Mouse (Mus musculus) forebrain, embryonic 10.5 days (tissue): ENCODE data around the gene Sh3tc1. TPM values are rescaled to one million over a fixed set of nuclear protein-coding genes. Genes with fewer than 3 reads are reported as not detected.
A peak's percentile ranks its signal among the peaks of the same experiment; 100 is the strongest.

Experiments used
- DNase-seq: peaks from one replicate; pipeline ENCODE4 v3.0.0-alpha.2; 2017; ENCODE audit warnings: low spot score; ENCODE audit errors: extremely low spot score
- H3K27ac ChIP-seq: fragments of 300-500 bp; sonication (generic); 2 replicates; pipeline ENCODE4 v1.5.1; 2016; ENCODE audit warnings: mild to moderate bottlenecking
- H3K27me3 ChIP-seq: fragments of 300-500 bp; sonication (generic); 2 replicates; pipeline ENCODE4 v1.6.1; 2016; ENCODE audit warnings: mild to moderate bottlenecking; ENCODE audit not compliant: poor library complexity, severe bottlenecking
- H3K36me3 ChIP-seq: fragments of 300-500 bp; sonication (generic); replicated peaks from 2 replicates; pipeline ENCODE4 v1.6.1; 2016; ENCODE audit warnings: mild to moderate bottlenecking, moderate library complexity
- H3K4me1 ChIP-seq: fragments of 300-500 bp; sonication (generic); 2 replicates; pipeline ENCODE4 v1.6.1; 2016
- H3K4me3 ChIP-seq: fragments of 300-500 bp; sonication (generic); 2 replicates; pipeline ENCODE4 v1.5.1; 2016; ENCODE audit warnings: mild to moderate bottlenecking, moderate library complexity
- H3K9me3 ChIP-seq: fragments of 300-500 bp; sonication (generic); 2 replicates; pipeline ENCODE4 v1.6.1; 2016; ENCODE audit warnings: mild to moderate bottlenecking, moderate library complexity
- WGBS: fragments of 180-500 bp; shearing (Covaris S2); methylation state at CpG from one replicate; pipeline ENCODE4 v1.1.7; 2016; 5-methylcytosine and 5-hydroxymethylcytosine counted together
- polyA plus RNA-seq: library from polyadenylated mRNA; unstranded; fragments of >200 nt; fragmentation: Nextera tagmentation; extraction: Ambion mirVana; gene quantifications from 2 replicates; pipeline ENCODE4 v1.2.1, GENCODE M21; 2016

Sh3tc1 gene
- polyA plus RNA-seq, 1 experiment from 2014 or later = 4.5 TPM

DNA sequence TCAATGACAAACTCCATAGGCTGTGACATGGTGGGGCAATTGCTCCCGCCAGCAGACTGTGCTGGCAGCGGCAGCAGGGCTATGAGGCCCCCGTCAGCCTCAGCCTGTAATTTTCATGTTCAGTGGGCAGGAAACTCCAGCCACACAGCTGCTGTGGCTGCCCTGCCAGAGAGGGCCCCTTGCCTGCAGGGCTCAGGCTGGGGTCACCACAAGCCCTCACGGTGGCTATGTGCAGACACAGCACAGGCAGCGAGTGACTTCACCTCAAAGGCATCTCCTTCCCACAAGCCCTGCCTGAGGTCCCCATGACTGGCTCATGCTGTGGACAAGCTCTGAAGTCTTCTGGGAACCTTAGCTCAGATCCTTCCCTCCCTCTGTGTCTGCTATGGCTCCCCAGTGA is 52.7 kb downstream of the Sh3tc1 start:
- no peaks in the 10 kb centered on the region for H3K9me3 ChIP-seq
- no peaks in the 10 kb centered on the region for H3K27me3 ChIP-seq
- DNase-seq = no peak
- peak overlapping the region; percentile 21; the same call in 1 of the 2 replicates for H3K27ac ChIP-seq
- peaks cover 39% of the 10 kb centered on the region for H3K4me1 ChIP-seq
- no peak overlapping the region for H3K4me3 ChIP-seq
- whole genome bisulfite sequencing = 73% methylated on average over 5 of the region's 5 CpGs
- H3K36me3 ChIP-seq = no peaks in the 10 kb centered on the region

DNA sequence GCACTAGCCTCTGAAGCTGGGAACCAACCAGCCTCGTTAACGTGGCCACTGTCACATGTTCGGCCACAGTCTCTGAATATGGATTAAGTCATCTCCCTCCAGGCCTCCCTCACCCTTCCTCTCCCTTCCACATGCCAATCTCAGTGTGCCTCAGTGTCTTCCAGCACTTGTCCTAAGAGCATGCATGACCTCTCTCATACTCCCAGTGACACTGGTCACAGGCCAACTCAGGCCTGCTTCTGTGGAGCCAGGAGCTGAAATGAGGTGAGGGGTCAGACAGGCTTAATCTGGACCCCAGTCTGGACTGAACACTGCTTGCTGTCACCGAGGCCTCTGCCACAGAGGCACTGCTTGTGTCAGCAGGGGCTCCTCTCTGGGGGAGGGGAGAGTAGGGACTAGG is 53.5 kb downstream of the Sh3tc1 start:
- WGBS = 73% methylated on average over 4 of the region's 4 CpGs
- DNase-seq = no peak
- Histone ChIP-seq H3K27ac (peak overlapping the region; percentile 40; the same call in 1 of the 2 replicates), H3K9me3 (no peaks in the 10 kb centered on the region), H3K36me3 (no peaks in the 10 kb centered on the region), H3K4me3 (no peak overlapping the region), H3K27me3 (peaks cover 4% of the 10 kb centered on the region), H3K4me1 (peaks cover 39% of the 10 kb centered on the region)

GRCm38 (mm10) chr5:35685079-35685478 is 54.7 kb downstream of the Sh3tc1 start:
- no peak overlapping the region for H3K27ac ChIP-seq
- H3K27me3 ChIP-seq = peaks cover 16% of the 10 kb centered on the region
- H3K4me1 ChIP-seq = peaks cover 30% of the 10 kb centered on the region
- H3K4me3 ChIP-seq = no peak overlapping the region
- no peaks in the 10 kb centered on the region for H3K9me3 ChIP-seq
- no peaks in the 10 kb centered on the region for H3K36me3 ChIP-seq
- DNase-seq = no peak
- 62% methylated on average over 3 of the region's 3 CpGs for WGBS

- no peaks in the 10 kb centered on the region for H3K36me3 ChIP-seq
- peaks cover 53% of the 10 kb centered on the region for H3K27me3 ChIP-seq
- no peak for DNase-seq
- peaks cover 16% of the 10 kb centered on the region for H3K4me1 ChIP-seq
- no peaks in the 10 kb centered on the region for H3K9me3 ChIP-seq
- H3K27ac ChIP-seq = no peak overlapping the region
- H3K4me3 ChIP-seq = no peak overlapping the region
- 62% methylated on average over 2 of the region's 2 CpGs for WGBS
Observed at GRCm38 (mm10) chr5:35680958-35681357, 58.8 kb downstream of the Sh3tc1 start.

GRCm38 (mm10) chr5:35679256-35680155 is 60.3 kb downstream of the Sh3tc1 start, which contains the start of gene Htra3:
Htra3 (minus strand) TSS chr5:35679782.
- no peaks in the 10 kb centered on the region for H3K36me3 ChIP-seq
- H3K27me3 ChIP-seq = peaks cover 53% of the 10 kb centered on the region
- peaks cover 14% of the 10 kb centered on the region for H3K4me1 ChIP-seq
- WGBS = 10% methylated on average over 42 of the region's 42 CpGs
- H3K9me3 ChIP-seq = no peaks in the 10 kb centered on the region
- DNase-seq = no peak
- no peak within 1 kb of the TSS for H3K27ac ChIP-seq
- peak within 1 kb of the TSS; percentile 52 for H3K4me3 ChIP-seq

- Histone ChIP-seq H3K36me3 (no peaks in the 10 kb centered on the region), H3K9me3 (no peaks in the 10 kb centered on the region), H3K27ac (no peak overlapping the region), H3K27me3 (peaks cover 53% of the 10 kb centered on the region), H3K4me3 (no peak overlapping the region), H3K4me1 (peaks cover 28% of the 10 kb centered on the region)
- 90% methylated on average over 7 of the region's 7 CpGs for WGBS
- no peak for DNase-seq
Observed at GRCm38 (mm10) chr5:35676964-35677363, 62.8 kb downstream of the Sh3tc1 start.

DNA sequence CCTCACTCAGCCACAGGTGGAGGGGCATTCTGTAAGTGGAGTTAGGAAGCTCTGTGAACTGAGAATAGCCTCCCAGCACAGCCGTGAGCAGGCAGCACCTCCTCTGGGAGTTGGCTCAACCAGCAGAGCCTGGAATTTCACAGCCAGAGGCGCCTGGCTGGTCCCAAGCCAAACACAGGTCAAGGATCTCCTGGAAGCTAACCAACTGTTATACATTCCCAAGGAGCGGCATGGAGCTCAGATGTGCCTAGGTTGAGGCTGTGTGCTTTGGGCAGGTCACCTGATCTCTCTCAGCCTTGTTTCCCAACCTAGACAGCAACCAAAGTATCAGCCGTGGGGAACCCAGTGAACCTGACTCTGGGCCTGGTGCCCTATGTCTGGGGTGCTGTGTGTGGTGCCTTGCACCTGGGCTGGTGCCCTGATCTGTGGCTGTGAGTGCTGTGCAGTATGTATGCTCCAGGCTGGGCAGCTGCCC is 65.7 kb downstream of the Sh3tc1 start:
- no peaks in the 10 kb centered on the region for H3K9me3 ChIP-seq
- DNase-seq = no peak
- 77% methylated on average over 4 of the region's 4 CpGs for WGBS
- peaks cover 50% of the 10 kb centered on the region for H3K4me1 ChIP-seq
- H3K4me3 ChIP-seq = no peak overlapping the region
- peaks cover 27% of the 10 kb centered on the region for H3K27me3 ChIP-seq
- H3K36me3 ChIP-seq = no peaks in the 10 kb centered on the region
- H3K27ac ChIP-seq = peak overlapping the region; percentile 25; the same call in 1 of the 2 replicates

DNA sequence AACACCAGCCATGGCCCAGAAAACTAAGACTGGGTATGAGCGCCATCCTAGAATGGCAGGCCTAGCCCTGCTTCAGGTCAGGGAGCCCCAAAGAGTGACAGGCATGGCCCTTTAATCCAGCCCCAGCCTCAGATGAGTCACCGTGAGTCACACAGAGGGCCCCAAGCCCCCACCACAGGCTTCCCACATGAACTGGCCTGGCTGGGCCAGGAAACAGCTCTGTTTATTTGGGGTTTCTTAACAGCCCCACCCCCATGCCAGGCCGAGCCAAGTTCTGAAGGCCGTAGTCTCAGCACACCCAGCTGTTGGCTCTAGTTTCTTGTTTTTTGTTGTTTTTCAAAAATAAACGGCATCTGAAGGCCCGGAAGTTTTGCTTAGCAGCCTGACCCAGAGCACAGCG is 66.7 kb downstream of the Sh3tc1 start:
- peak overlapping the region; percentile 0; the same call in 1 of the 2 replicates for H3K27ac ChIP-seq
- peaks cover 49% of the 10 kb centered on the region for H3K4me1 ChIP-seq
- no peak overlapping the region for H3K4me3 ChIP-seq
- 75% methylated on average over 7 of the region's 7 CpGs for WGBS
- H3K27me3 ChIP-seq = peaks cover 16% of the 10 kb centered on the region
- no peaks in the 10 kb centered on the region for H3K36me3 ChIP-seq
- no peak for DNase-seq
- H3K9me3 ChIP-seq = no peaks in the 10 kb centered on the region

GRCm38 (mm10) chr5:35672581-35672980 is 67.2 kb downstream of the Sh3tc1 start:
- 52% methylated on average over 1 of the region's 1 CpGs for WGBS
- H3K36me3 ChIP-seq = no peaks in the 10 kb centered on the region
- peak overlapping the region; percentile 0; the same call in 1 of the 2 replicates for H3K27ac ChIP-seq
- no peak overlapping the region for H3K4me3 ChIP-seq
- peaks cover 11% of the 10 kb centered on the region for H3K27me3 ChIP-seq
- H3K4me1 ChIP-seq = peaks cover 49% of the 10 kb centered on the region
- no peak for DNase-seq
- H3K9me3 ChIP-seq = no peaks in the 10 kb centered on the region

DNA sequence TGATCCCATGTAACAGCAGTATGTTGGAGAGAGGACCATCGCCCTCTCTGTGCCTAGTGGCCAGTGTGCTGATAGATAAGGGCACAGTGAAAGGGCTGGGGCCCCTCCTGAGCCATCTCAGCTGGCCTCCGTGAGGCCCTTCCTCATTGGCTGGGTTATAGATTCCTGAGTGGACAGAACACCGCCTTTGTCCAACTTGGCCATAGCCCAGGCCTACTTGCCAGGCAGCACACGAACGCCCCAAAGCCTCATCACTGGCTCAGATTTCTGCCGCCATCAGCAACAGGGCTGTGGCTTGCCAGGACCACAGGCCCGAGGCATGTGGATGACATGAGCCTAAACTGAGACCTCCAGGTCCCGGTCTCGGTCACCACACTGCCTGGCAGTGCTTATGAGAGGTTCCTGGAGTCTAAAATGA is 68.3 kb downstream of the Sh3tc1 start:
- WGBS = 76% methylated on average over 9 of the region's 9 CpGs
- DNase-seq = no peak
- H3K4me1 ChIP-seq = peaks cover 49% of the 10 kb centered on the region
- peak overlapping the region; percentile 64 for H3K27ac ChIP-seq
- H3K9me3 ChIP-seq = no peaks in the 10 kb centered on the region
- no peak overlapping the region for H3K4me3 ChIP-seq
- H3K36me3 ChIP-seq = no peaks in the 10 kb centered on the region
- peaks cover under 1% of the 10 kb centered on the region; the same call in 1 of the 2 replicates for H3K27me3 ChIP-seq

- Histone ChIP-seq H3K4me3 (no peak overlapping the region), H3K36me3 (no peaks in the 10 kb centered on the region), H3K27me3 (no peaks in the 10 kb centered on the region), H3K4me1 (peaks cover 49% of the 10 kb centered on the region), H3K27ac (peak overlapping the region; percentile 64; the same call in 1 of the 2 replicates), H3K9me3 (no peaks in the 10 kb centered on the region)
- 60% methylated on average over 6 of the region's 6 CpGs for WGBS
- no peak for DNase-seq
Observed at GRCm38 (mm10) chr5:35670412-35670801, 69.4 kb downstream of the Sh3tc1 start.

GRCm38 (mm10) chr5:35669747-35670411 is 69.9 kb downstream of the Sh3tc1 start:
- Histone ChIP-seq H3K27ac (peak overlapping the region; percentile 64), H3K4me1 (peaks cover 49% of the 10 kb centered on the region), H3K36me3 (no peaks in the 10 kb centered on the region), H3K27me3 (no peaks in the 10 kb centered on the region), H3K4me3 (no peak overlapping the region), H3K9me3 (no peaks in the 10 kb centered on the region)
- peak; percentile 35 for DNase-seq
- 27% methylated on average over 11 of the region's 11 CpGs for WGBS

GRCm38 (mm10) chr5:35666152-35666551 is 73.6 kb downstream of the Sh3tc1 start:
- Histone ChIP-seq H3K27me3 (no peaks in the 10 kb centered on the region), H3K9me3 (no peaks in the 10 kb centered on the region), H3K4me3 (no peak overlapping the region), H3K4me1 (peaks cover 25% of the 10 kb centered on the region), H3K27ac (no peak overlapping the region), H3K36me3 (no peaks in the 10 kb centered on the region)
- WGBS = 92% methylated on average over 7 of the region's 7 CpGs
- DNase-seq = no peak
